Mouse (Mus musculus): ENCODE results near the gene Fermt3. TPM values are rescaled to one million over a fixed set of nuclear protein-coding genes. Genes with fewer than 3 reads are reported as not detected.

The Fermt3 gene
- polyA plus RNA-seq, 1 experiment from 2014 or later = 10.4 TPM

DNA sequence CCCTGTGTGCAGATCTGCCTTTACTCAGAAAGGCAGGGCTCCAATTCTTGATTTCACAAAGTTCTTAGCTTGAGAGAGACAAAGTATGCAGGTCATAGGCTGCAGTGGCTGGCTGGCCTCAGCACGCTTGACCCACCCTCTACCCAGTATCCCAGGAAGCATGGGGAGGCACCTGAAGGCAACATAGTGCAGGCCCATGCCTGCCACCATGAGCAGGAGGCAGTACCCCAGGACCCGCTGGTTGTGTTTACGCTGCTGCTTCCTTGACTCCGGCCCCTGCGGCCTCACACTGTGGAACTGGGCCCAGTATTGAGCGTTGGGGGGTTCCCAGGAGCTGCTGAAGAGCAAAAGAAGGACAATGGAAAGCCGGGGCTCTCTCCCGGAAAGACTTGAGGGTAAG, 30.0 kb downstream of the Fermt3 start:
- Histone ChIP-seq H3K27ac (replicated peaks; ENCODE audit: low read depth, low read length) (no peak overlapping the region), H3K4me1 (ENCODE audit: control insufficient read depth, insufficient read depth, low read length) (peaks cover 21% of the 10 kb centered on the region), H3K9me3 (ENCODE audit: control insufficient read depth, low read length) (no peaks in the 10 kb centered on the region), H3K4me3 (ENCODE audit: low read depth, low read length) (no peak overlapping the region), H3K4me2 (ENCODE audit: low read depth, low read length) (no peak overlapping the region), H3K9ac (ENCODE audit: low read depth, low read length) (no peak overlapping the region), H3K27me3 (replicated peaks; ENCODE audit: control insufficient read depth, insufficient read depth, low read length) (no peaks in the 10 kb centered on the region), H3K36me3 (ENCODE audit: control insufficient read depth, insufficient read depth, low read length) (peaks cover 13% of the 10 kb centered on the region)
- ATAC-seq (ENCODE audit: low read depth) = no peak
- no peak for DNase-seq (ENCODE audit: low spot score)
- 87% methylated on average over 8 of the region's 8 CpGs for WGBS

DNA sequence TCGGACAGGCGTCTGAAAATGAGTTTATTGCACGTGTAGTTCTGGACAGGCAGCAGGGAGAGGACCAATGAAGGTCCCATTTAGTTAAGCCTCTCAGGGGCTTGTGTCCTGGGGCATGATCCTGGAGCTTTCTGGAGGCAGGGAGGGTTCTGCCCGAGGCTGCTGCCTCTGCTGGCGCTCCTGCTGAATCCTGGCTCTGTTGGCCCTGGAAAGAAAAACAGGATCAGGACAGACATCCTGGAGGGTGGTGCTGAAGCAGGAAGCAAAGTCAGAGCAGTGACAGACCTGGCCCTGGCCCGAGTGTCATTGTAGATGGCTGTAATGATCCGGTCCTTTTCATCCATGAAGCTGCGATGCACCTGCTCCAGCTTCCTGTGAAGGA, 31.4 kb downstream of the Fermt3 start:
- peaks cover 25% of the 10 kb centered on the region for H3K36me3 ChIP-seq (ENCODE audit: control insufficient read depth, insufficient read depth, low read length)
- H3K9me3 ChIP-seq (ENCODE audit: control insufficient read depth, low read length) = no peaks in the 10 kb centered on the region
- no peak for ATAC-seq (ENCODE audit: low read depth)
- H3K27ac ChIP-seq (replicated peaks; ENCODE audit: low read depth, low read length) = peak overlapping the region; percentile 16; the same call in 1 of the 2 replicates
- no peaks in the 10 kb centered on the region for H3K27me3 ChIP-seq (replicated peaks; ENCODE audit: control insufficient read depth, insufficient read depth, low read length)
- peak overlapping the region; percentile 89 for H3K4me3 ChIP-seq (ENCODE audit: low read depth, low read length)
- no peak for DNase-seq (ENCODE audit: low spot score)
- peak overlapping the region; percentile 85 for H3K4me2 ChIP-seq (ENCODE audit: low read depth, low read length)
- WGBS = 5% methylated on average over 8 of the region's 8 CpGs
- peak overlapping the region; percentile 92 for H3K9ac ChIP-seq (ENCODE audit: low read depth, low read length)
- peaks cover 16% of the 10 kb centered on the region for H3K4me1 ChIP-seq (ENCODE audit: control insufficient read depth, insufficient read depth, low read length)

DNA sequence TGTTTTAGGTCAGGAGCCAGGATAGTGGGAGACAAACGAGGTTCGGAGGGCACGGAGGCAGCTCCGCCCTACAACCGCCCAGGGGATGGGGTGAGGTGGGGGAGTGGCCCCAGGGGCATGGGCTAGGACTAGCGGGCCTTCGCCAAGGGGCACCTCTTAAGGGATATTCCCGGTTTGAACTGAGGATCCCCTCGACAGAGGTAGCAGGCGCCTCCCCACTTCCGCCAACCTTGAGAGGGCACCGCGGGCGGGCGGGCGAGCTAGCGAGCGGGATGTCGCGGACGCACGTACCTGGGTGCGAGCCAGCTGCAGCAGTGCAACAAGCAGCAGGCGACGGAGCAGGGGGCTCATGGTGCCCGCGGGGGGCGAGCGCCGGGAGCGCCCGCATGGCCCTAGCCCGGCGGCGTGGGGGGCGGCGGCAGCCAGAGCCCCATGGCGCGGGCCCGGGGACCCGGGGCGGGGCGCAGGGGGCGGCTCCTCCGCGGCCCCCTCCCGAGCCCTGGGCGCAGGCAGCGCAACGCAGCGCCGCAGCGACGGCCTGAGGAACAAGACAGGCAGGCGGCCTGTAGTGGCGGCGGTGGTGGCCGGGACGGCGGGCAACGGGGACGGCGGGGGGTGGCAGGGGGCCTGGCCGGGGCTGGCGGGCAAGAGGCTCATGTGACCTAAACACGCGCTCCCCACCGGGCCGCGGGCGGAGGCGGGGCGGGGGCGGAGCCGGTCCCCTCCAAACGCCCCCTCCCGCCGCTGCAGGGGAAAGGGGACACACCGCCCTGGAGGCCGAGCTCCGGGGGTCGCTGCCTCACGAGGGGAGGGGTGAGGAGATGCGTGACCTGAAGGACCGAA, 32.0 kb downstream of the Fermt3 start, which contains the start of gene Vegfb:
Vegfb (minus strand) TSS at position 591 of the 843 bp plus-strand sequence.
- Histone ChIP-seq H3K4me1 (ENCODE audit: control insufficient read depth, insufficient read depth, low read length) (peaks cover 14% of the 10 kb centered on the region), H3K9ac (ENCODE audit: low read depth, low read length) (peak within 1 kb of the TSS; percentile 92), H3K36me3 (ENCODE audit: control insufficient read depth, insufficient read depth, low read length) (peaks cover 31% of the 10 kb centered on the region), H3K27ac (replicated peaks; ENCODE audit: low read depth, low read length) (peak within 1 kb of the TSS; percentile 85), H3K4me2 (ENCODE audit: low read depth, low read length) (peak within 1 kb of the TSS; percentile 85), H3K9me3 (ENCODE audit: control insufficient read depth, low read length) (no peaks in the 10 kb centered on the region), H3K27me3 (replicated peaks; ENCODE audit: control insufficient read depth, insufficient read depth, low read length) (no peaks in the 10 kb centered on the region), H3K4me3 (ENCODE audit: low read depth, low read length) (peak within 1 kb of the TSS; percentile 89)
- peak; percentile 47 for ATAC-seq (ENCODE audit: low read depth)
- DNase-seq (ENCODE audit: low spot score) = peak; percentile 71
- 0% methylated on average over 19 of the region's 85 CpGs for WGBS

DNA sequence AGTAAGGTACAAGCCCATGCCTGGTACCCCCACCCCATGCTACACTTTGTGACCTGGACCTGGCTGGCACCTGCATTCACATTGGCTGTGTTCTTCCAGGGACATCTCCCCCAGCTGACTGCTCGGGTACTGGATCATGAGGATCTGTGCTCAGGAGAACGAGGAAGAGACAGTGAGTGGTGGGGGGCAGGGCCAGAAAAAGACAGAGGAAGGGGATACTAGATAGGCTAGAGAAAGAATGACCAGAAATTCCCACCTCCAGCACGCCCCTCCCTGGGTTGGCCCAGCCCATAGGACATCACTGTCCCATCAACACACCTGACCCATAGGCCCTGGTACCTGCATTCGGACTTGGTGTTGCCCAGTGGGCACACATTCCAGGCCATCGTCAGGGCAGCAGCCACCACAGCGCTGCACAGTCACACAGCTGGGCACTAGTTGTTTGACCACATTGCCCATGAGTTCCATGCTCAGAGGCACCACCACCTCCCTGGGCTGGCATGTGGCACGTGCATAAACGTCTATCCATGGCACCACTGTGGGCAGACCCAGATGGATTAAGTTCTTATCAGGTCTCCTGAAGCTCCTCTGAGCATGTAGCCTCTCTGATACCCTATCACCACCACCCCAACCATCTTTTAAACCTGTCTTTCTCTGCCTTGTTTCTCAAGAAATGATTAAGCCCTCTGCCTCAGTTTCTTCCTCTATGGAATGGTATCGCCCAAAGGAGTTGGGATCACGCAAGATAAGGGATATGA, 33.1 kb downstream of the Fermt3 start:
- Histone ChIP-seq H3K4me2 (ENCODE audit: low read depth, low read length) (peak overlapping the region; percentile 85), H3K27me3 (replicated peaks; ENCODE audit: control insufficient read depth, insufficient read depth, low read length) (no peaks in the 10 kb centered on the region), H3K4me1 (ENCODE audit: control insufficient read depth, insufficient read depth, low read length) (peaks cover 12% of the 10 kb centered on the region), H3K27ac (replicated peaks; ENCODE audit: low read depth, low read length) (peak overlapping the region; percentile 85; the same call in 1 of the 2 replicates), H3K9me3 (ENCODE audit: control insufficient read depth, low read length) (no peaks in the 10 kb centered on the region), H3K4me3 (ENCODE audit: low read depth, low read length) (peak overlapping the region; percentile 89), H3K9ac (ENCODE audit: low read depth, low read length) (peak overlapping the region; percentile 92), H3K36me3 (ENCODE audit: control insufficient read depth, insufficient read depth, low read length) (peaks cover 34% of the 10 kb centered on the region)
- no peak for ATAC-seq (ENCODE audit: low read depth)
- 81% methylated on average over 9 of the region's 10 CpGs for WGBS
- DNase-seq (ENCODE audit: low spot score) = no peak

DNA sequence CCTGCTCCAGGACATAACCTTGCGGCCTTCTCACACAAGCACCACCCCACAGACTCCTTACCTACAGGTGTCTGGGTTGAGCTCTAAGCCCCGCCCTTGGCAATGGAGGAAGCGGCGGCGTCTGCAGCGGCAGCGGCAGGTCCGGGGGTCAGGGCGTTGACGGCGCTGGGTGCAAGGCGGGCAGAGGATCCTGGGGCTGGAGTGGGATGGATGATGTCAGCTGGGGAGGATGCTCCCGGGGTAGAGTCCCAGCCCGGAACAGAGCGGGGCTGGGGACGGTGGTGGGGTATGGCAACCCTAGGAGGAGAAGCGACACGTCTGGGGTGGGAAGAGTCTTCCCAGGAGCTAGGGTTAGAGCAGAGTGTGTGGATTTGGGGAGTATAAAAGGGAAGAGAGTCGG, 34.0 kb downstream of the Fermt3 start:
- H3K4me3 ChIP-seq (ENCODE audit: low read depth, low read length) = no peak overlapping the region
- H3K9ac ChIP-seq (ENCODE audit: low read depth, low read length) = no peak overlapping the region
- H3K36me3 ChIP-seq (ENCODE audit: control insufficient read depth, insufficient read depth, low read length) = peaks cover 34% of the 10 kb centered on the region
- peaks cover 16% of the 10 kb centered on the region for H3K4me1 ChIP-seq (ENCODE audit: control insufficient read depth, insufficient read depth, low read length)
- 79% methylated on average over 19 of the region's 19 CpGs for WGBS
- no peaks in the 10 kb centered on the region for H3K27me3 ChIP-seq (replicated peaks; ENCODE audit: control insufficient read depth, insufficient read depth, low read length)
- ATAC-seq (ENCODE audit: low read depth) (no peak), DNase-seq (ENCODE audit: low spot score) (no peak)
- H3K4me2 ChIP-seq (ENCODE audit: low read depth, low read length) = no peak overlapping the region
- H3K27ac ChIP-seq (replicated peaks; ENCODE audit: low read depth, low read length) = no peak overlapping the region
- no peaks in the 10 kb centered on the region for H3K9me3 ChIP-seq (ENCODE audit: control insufficient read depth, low read length)

DNA sequence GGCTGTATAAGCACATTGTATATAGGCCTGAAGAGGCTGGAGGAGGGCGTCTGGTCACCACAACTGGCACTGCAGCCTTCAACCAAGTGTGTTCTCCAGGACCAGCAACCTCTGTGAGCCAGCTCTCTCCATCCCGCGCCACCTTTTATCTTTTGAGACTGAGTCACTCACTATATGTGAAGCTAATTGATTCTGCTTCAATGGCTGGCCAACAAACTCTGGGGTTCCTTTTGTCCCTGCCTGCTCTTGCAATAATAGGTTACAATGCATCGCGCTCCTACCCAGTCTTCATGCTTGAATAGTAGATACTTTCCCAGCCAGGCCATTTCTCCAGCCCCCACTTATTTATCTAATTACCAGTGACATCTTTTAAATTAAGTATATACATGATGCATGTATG, 35.6 kb downstream of the Fermt3 start:
- peaks cover 37% of the 10 kb centered on the region for H3K36me3 ChIP-seq (ENCODE audit: control insufficient read depth, insufficient read depth, low read length)
- no peaks in the 10 kb centered on the region for H3K27me3 ChIP-seq (replicated peaks; ENCODE audit: control insufficient read depth, insufficient read depth, low read length)
- ATAC-seq (ENCODE audit: low read depth) (no peak), DNase-seq (ENCODE audit: low spot score) (no peak)
- no peak overlapping the region for H3K4me3 ChIP-seq (ENCODE audit: low read depth, low read length)
- H3K4me2 ChIP-seq (ENCODE audit: low read depth, low read length) = no peak overlapping the region
- H3K27ac ChIP-seq (replicated peaks; ENCODE audit: low read depth, low read length) = no peak overlapping the region
- H3K4me1 ChIP-seq (ENCODE audit: control insufficient read depth, insufficient read depth, low read length) = peaks cover 21% of the 10 kb centered on the region
- WGBS = 93% methylated on average over 5 of the region's 5 CpGs
- H3K9me3 ChIP-seq (ENCODE audit: control insufficient read depth, low read length) = no peaks in the 10 kb centered on the region
- no peak overlapping the region for H3K9ac ChIP-seq (ENCODE audit: low read depth, low read length)

DNA sequence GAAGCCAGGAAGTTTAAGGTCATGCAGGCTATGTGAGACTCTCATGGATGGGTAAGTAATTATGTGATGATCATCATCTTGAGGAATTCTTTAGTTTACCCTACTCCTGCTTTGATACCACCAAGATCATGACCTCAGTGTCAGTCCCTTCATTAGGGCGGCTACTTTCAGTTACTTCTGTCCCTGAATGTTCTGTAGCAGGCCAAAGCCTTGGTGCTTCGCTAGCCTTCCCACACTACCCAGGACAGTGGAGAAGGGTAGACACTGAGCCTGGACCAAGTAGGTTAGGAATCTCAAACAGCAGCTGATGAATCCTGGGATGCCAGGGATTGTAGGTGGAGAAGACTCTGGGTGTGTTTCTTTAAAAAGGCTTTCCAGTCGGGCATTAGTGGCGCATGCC, 37.8 kb downstream of the Fermt3 start:
- 89% methylated on average over 4 of the region's 4 CpGs for WGBS
- no peaks in the 10 kb centered on the region for H3K9me3 ChIP-seq (ENCODE audit: control insufficient read depth, low read length)
- no peaks in the 10 kb centered on the region for H3K27me3 ChIP-seq (replicated peaks; ENCODE audit: control insufficient read depth, insufficient read depth, low read length)
- H3K27ac ChIP-seq (replicated peaks; ENCODE audit: low read depth, low read length) = no peak overlapping the region
- DNase-seq (ENCODE audit: low spot score) = no peak
- peaks cover 29% of the 10 kb centered on the region for H3K4me1 ChIP-seq (ENCODE audit: control insufficient read depth, insufficient read depth, low read length)
- peak overlapping the region; percentile 92; the same call in 1 of the 2 replicates for H3K4me2 ChIP-seq (ENCODE audit: low read depth, low read length)
- peaks cover 53% of the 10 kb centered on the region for H3K36me3 ChIP-seq (ENCODE audit: control insufficient read depth, insufficient read depth, low read length)
- no peak overlapping the region for H3K4me3 ChIP-seq (ENCODE audit: low read depth, low read length)
- no peak overlapping the region for H3K9ac ChIP-seq (ENCODE audit: low read depth, low read length)
- no peak for ATAC-seq (ENCODE audit: low read depth)

DNA sequence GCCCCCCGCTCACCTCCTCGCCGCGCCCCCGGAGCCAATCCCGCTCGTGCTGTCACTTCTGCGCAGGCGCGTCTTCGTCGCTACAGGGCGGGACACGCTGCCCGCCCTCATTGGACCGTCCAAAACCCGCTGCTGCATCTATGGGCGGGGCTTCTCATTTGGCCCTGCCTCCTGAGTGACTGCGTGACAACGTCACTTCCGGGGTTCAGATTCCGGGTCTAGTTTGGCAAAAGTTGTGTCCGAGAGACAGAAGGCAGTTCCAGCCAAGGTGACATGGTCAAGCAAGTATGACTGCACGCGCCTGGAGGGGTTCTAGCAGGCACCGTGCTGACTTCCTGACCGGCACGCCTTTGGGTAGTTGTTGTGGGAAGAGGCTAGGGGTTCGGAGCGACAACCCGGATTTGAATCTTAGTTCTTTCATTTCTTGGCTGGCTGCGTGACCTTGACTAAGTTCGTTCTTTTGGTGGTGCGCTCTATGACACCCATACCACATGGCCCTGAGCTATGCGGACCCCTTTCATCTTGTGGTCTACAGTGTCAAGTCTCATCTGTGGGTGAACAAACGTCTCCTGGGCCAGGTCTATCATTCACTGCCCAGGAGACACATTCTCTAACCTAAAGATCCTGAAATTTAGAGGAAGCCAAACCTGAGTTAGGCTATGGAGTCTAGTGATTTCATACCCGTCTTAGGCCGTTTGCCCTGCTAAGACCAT, 38.7 kb downstream of the Fermt3 start, which contains the start of gene Fkbp2:
Fkbp2 (minus strand) TSS at position 121 of the 713 bp plus-strand sequence.
- ATAC-seq (ENCODE audit: low read depth) = peak; percentile 88
- Histone ChIP-seq H3K9me3 (ENCODE audit: control insufficient read depth, low read length) (no peaks in the 10 kb centered on the region), H3K9ac (ENCODE audit: low read depth, low read length) (peak within 1 kb of the TSS; percentile 88), H3K27ac (replicated peaks; ENCODE audit: low read depth, low read length) (peak within 1 kb of the TSS; percentile 93), H3K4me2 (ENCODE audit: low read depth, low read length) (peak within 1 kb of the TSS; percentile 92), H3K36me3 (ENCODE audit: control insufficient read depth, insufficient read depth, low read length) (peaks cover 50% of the 10 kb centered on the region), H3K4me1 (ENCODE audit: control insufficient read depth, insufficient read depth, low read length) (peaks cover 26% of the 10 kb centered on the region), H3K27me3 (replicated peaks; ENCODE audit: control insufficient read depth, insufficient read depth, low read length) (no peaks in the 10 kb centered on the region), H3K4me3 (ENCODE audit: low read depth, low read length) (peak within 1 kb of the TSS; percentile 78)
- DNase-seq (ENCODE audit: low spot score) = peak; percentile 99
- WGBS = 1% methylated on average over 36 of the region's 38 CpGs
